Mouse (Mus musculus): ENCODE data around the gene Ubr2. TPM values are rescaled to one million over a fixed set of nuclear protein-coding genes. Genes with fewer than 3 reads are reported as not detected.

Gene Ubr2
- polyA plus RNA-seq, 1 experiment from 2014 or later: 21.8 TPM

GRCm38 (mm10) chr17:46996484-46996883 is 13.9 kb downstream of the Ubr2 start:
- WGBS: 89% methylated on average over 7 of the region's 7 CpGs

GRCm38 (mm10) chr17:46995621-46996020 is 14.7 kb downstream of the Ubr2 start:
- no peaks in the 10 kb centered on the region for H3K9me3 ChIP-seq
- H3K4me2 ChIP-seq: no peak overlapping the region
- H3K9ac ChIP-seq: no peak overlapping the region
- peaks cover 61% of the 10 kb centered on the region for H3K36me3 ChIP-seq (replicated peaks)
- WGBS: 81% methylated on average over 3 of the region's 3 CpGs
- no peaks in the 10 kb centered on the region for H3K4me1 ChIP-seq
- H3K27me3 ChIP-seq: no peaks in the 10 kb centered on the region
- ATAC-seq (ENCODE audit: low FRiP score): no peak
- no peak overlapping the region for H3K27ac ChIP-seq
- no peak overlapping the region for H3K4me3 ChIP-seq (replicated peaks)

More at GRCm38 (mm10) chr17:46996484-46996883, 13.9 kb downstream of the Ubr2 start:
- H3K9ac ChIP-seq: no peak overlapping the region
- no peak overlapping the region for H3K4me2 ChIP-seq
- no peaks in the 10 kb centered on the region for H3K9me3 ChIP-seq
- no peak overlapping the region for H3K27ac ChIP-seq
- ATAC-seq (ENCODE audit: low FRiP score): no peak
- H3K4me3 ChIP-seq (replicated peaks): no peak overlapping the region
- H3K4me1 ChIP-seq: no peaks in the 10 kb centered on the region
- no peaks in the 10 kb centered on the region for H3K27me3 ChIP-seq
- peaks cover 55% of the 10 kb centered on the region for H3K36me3 ChIP-seq (replicated peaks)

- no peak overlapping the region for H3K27ac ChIP-seq
- no peak overlapping the region for H3K4me2 ChIP-seq
- ATAC-seq (ENCODE audit: low FRiP score): no peak
- H3K4me3 ChIP-seq (replicated peaks): no peak overlapping the region
- H3K9me3 ChIP-seq: no peaks in the 10 kb centered on the region
- H3K27me3 ChIP-seq: no peaks in the 10 kb centered on the region
- H3K36me3 ChIP-seq (replicated peaks): peaks cover 62% of the 10 kb centered on the region
- H3K9ac ChIP-seq: no peak overlapping the region
- WGBS: 90% methylated on average over 10 of the region's 10 CpGs
- H3K4me1 ChIP-seq: no peaks in the 10 kb centered on the region
Observed at GRCm38 (mm10) chr17:46994641-46995398, 15.5 kb downstream of the Ubr2 start.

GRCm38 (mm10) chr17:46993625-46994024 is 16.7 kb downstream of the Ubr2 start:
- Histone ChIP-seq H3K9ac (no peak overlapping the region), H3K4me3 (replicated peaks) (no peak overlapping the region), H3K4me1 (no peaks in the 10 kb centered on the region), H3K4me2 (no peak overlapping the region), H3K27me3 (no peaks in the 10 kb centered on the region), H3K36me3 (replicated peaks) (peaks cover 60% of the 10 kb centered on the region), H3K27ac (no peak overlapping the region), H3K9me3 (no peaks in the 10 kb centered on the region)
- WGBS: 94% methylated on average over 8 of the region's 8 CpGs
- ATAC-seq (ENCODE audit: low FRiP score): no peak

GRCm38 (mm10) chr17:46987631-46988030 is 22.7 kb downstream of the Ubr2 start:
- no peak overlapping the region for H3K4me3 ChIP-seq (replicated peaks)
- H3K4me2 ChIP-seq: no peak overlapping the region
- H3K4me1 ChIP-seq: no peaks in the 10 kb centered on the region
- H3K9me3 ChIP-seq: no peaks in the 10 kb centered on the region
- 84% methylated on average over 3 of the region's 3 CpGs for WGBS
- peaks cover 86% of the 10 kb centered on the region for H3K36me3 ChIP-seq (replicated peaks)
- no peak for ATAC-seq (ENCODE audit: low FRiP score)
- H3K9ac ChIP-seq: no peak overlapping the region
- no peak overlapping the region for H3K27ac ChIP-seq
- H3K27me3 ChIP-seq: no peaks in the 10 kb centered on the region

- no peaks in the 10 kb centered on the region for H3K4me1 ChIP-seq
- no peak overlapping the region for H3K4me2 ChIP-seq
- H3K9me3 ChIP-seq: no peaks in the 10 kb centered on the region
- ATAC-seq (ENCODE audit: low FRiP score): no peak
- H3K36me3 ChIP-seq (replicated peaks): peaks cover 97% of the 10 kb centered on the region
- no peaks in the 10 kb centered on the region for H3K27me3 ChIP-seq
- no peak overlapping the region for H3K4me3 ChIP-seq (replicated peaks)
- no peak overlapping the region for H3K9ac ChIP-seq
- WGBS: 95% methylated on average over 6 of the region's 6 CpGs
- no peak overlapping the region for H3K27ac ChIP-seq
Observed at GRCm38 (mm10) chr17:46980050-46980449, 30.3 kb downstream of the Ubr2 start.

GRCm38 (mm10) chr17:46975183-46975582 is 35.2 kb downstream of the Ubr2 start:
- 63% methylated on average over 3 of the region's 3 CpGs for WGBS
- Histone ChIP-seq H3K36me3 (replicated peaks) (peaks cover 98% of the 10 kb centered on the region), H3K9ac (no peak overlapping the region), H3K9me3 (no peaks in the 10 kb centered on the region), H3K27ac (no peak overlapping the region), H3K4me3 (replicated peaks) (no peak overlapping the region), H3K27me3 (no peaks in the 10 kb centered on the region), H3K4me2 (no peak overlapping the region), H3K4me1 (no peaks in the 10 kb centered on the region)
- ATAC-seq (ENCODE audit: low FRiP score): no peak

GRCm38 (mm10) chr17:46972603-46973002 is 37.8 kb downstream of the Ubr2 start:
- ATAC-seq (ENCODE audit: low FRiP score): no peak
- H3K4me2 ChIP-seq: no peak overlapping the region
- 95% methylated on average over 7 of the region's 7 CpGs for WGBS
- H3K27ac ChIP-seq: no peak overlapping the region
- H3K9ac ChIP-seq: no peak overlapping the region
- no peaks in the 10 kb centered on the region for H3K4me1 ChIP-seq
- peaks cover 96% of the 10 kb centered on the region for H3K36me3 ChIP-seq (replicated peaks)
- no peaks in the 10 kb centered on the region for H3K27me3 ChIP-seq
- H3K9me3 ChIP-seq: no peaks in the 10 kb centered on the region
- H3K4me3 ChIP-seq (replicated peaks): no peak overlapping the region

- no peaks in the 10 kb centered on the region for H3K9me3 ChIP-seq
- H3K9ac ChIP-seq: no peak overlapping the region
- H3K4me2 ChIP-seq: no peak overlapping the region
- H3K27me3 ChIP-seq: no peaks in the 10 kb centered on the region
- no peak overlapping the region for H3K4me3 ChIP-seq (replicated peaks)
- 89% methylated on average over 14 of the region's 14 CpGs for WGBS
- no peaks in the 10 kb centered on the region for H3K4me1 ChIP-seq
- ATAC-seq (ENCODE audit: low FRiP score): no peak
- H3K36me3 ChIP-seq (replicated peaks): peaks cover 97% of the 10 kb centered on the region
- no peak overlapping the region for H3K27ac ChIP-seq
Observed at GRCm38 (mm10) chr17:46966892-46967291, 43.5 kb downstream of the Ubr2 start.

- ATAC-seq (ENCODE audit: low FRiP score): no peak
- no peak overlapping the region for H3K4me2 ChIP-seq
- peaks cover 96% of the 10 kb centered on the region for H3K36me3 ChIP-seq (replicated peaks)
Observed at GRCm38 (mm10) chr17:46963186-46963585, 47.2 kb downstream of the Ubr2 start.

GRCm38 (mm10) chr17:46962153-46962552 is 48.2 kb downstream of the Ubr2 start:
- Histone ChIP-seq H3K36me3 (replicated peaks) (peaks cover 97% of the 10 kb centered on the region), H3K9me3 (no peaks in the 10 kb centered on the region), H3K27me3 (no peaks in the 10 kb centered on the region), H3K4me1 (no peaks in the 10 kb centered on the region), H3K4me3 (replicated peaks) (no peak overlapping the region), H3K27ac (no peak overlapping the region), H3K4me2 (no peak overlapping the region), H3K9ac (no peak overlapping the region)
- no peak for ATAC-seq (ENCODE audit: low FRiP score)
- 86% methylated on average over 3 of the region's 3 CpGs for WGBS

More at GRCm38 (mm10) chr17:46963186-46963585, 47.2 kb downstream of the Ubr2 start:
- H3K9me3 ChIP-seq: no peaks in the 10 kb centered on the region
- H3K4me1 ChIP-seq: no peaks in the 10 kb centered on the region
- 93% methylated on average over 13 of the region's 13 CpGs for WGBS
- H3K4me3 ChIP-seq (replicated peaks): no peak overlapping the region
- no peaks in the 10 kb centered on the region for H3K27me3 ChIP-seq
- no peak overlapping the region for H3K9ac ChIP-seq
- no peak overlapping the region for H3K27ac ChIP-seq

- Histone ChIP-seq H3K9ac (no peak overlapping the region), H3K27ac (no peak overlapping the region), H3K4me1 (no peaks in the 10 kb centered on the region), H3K9me3 (no peaks in the 10 kb centered on the region), H3K36me3 (replicated peaks) (peaks cover 95% of the 10 kb centered on the region), H3K27me3 (no peaks in the 10 kb centered on the region), H3K4me3 (replicated peaks) (no peak overlapping the region), H3K4me2 (no peak overlapping the region)
- ATAC-seq (ENCODE audit: low FRiP score): no peak
- WGBS: 95% methylated on average over 10 of the region's 10 CpGs
Observed at GRCm38 (mm10) chr17:46960216-46960615, 50.1 kb downstream of the Ubr2 start.

- no peaks in the 10 kb centered on the region for H3K27me3 ChIP-seq
- H3K4me2 ChIP-seq: no peak overlapping the region
- WGBS: 88% methylated on average over 2 of the region's 2 CpGs
- H3K4me3 ChIP-seq (replicated peaks): no peak overlapping the region
- no peaks in the 10 kb centered on the region for H3K9me3 ChIP-seq
- ATAC-seq (ENCODE audit: low FRiP score): no peak
- no peak overlapping the region for H3K27ac ChIP-seq
- no peaks in the 10 kb centered on the region for H3K4me1 ChIP-seq
- H3K36me3 ChIP-seq (replicated peaks): peaks cover 93% of the 10 kb centered on the region
- no peak overlapping the region for H3K9ac ChIP-seq
Observed at GRCm38 (mm10) chr17:46958045-46958444, 52.3 kb downstream of the Ubr2 start.
